Mouse (Mus musculus) ES-E14 (cell line): Measurements from ENCODE around the gene Pik3cd. TPM values are rescaled to one million over a fixed set of nuclear protein-coding genes. Genes with fewer than 3 reads are reported as not detected.

Experiments used
- DNase-seq: peaks from one replicate; pipeline ENCODE4 v3.0.0-alpha.2; 2013; ENCODE audit warnings: low read depth, low spot score
- H3K27ac ChIP-seq: 2 replicates; pipeline ENCODE4 v1.5.1; 2012; ENCODE audit warnings: low read depth, mild to moderate bottlenecking, low read length, moderate library complexity, mixed read lengths; ENCODE audit not compliant: poor library complexity, insufficient read depth, severe bottlenecking
- H3K36me3 ChIP-seq: 2 replicates; pipeline ENCODE4 v1.6.1; 2012; ENCODE audit warnings: mild to moderate bottlenecking, low read length, moderate library complexity, mixed read lengths; ENCODE audit not compliant: control insufficient read depth, poor library complexity, insufficient read depth, severe bottlenecking
- H3K4me1 ChIP-seq, 2 experiments: fragments of 150-350 bp in 1 of 2; sonication (generic) in 1 of 2; 2 replicates each; pipeline ENCODE4 v1.6.1; 2012; ENCODE audit warnings: low read length in 2 of 2, mild to moderate bottlenecking in 1 of 2, mixed read lengths in 1 of 2; ENCODE audit not compliant: control insufficient read depth in 2 of 2, insufficient read depth in 2 of 2, poor library complexity in 1 of 2
- H3K4me3 ChIP-seq, 2 experiments: fragments of 150-350 bp in 1 of 2; sonication (generic) in 1 of 2; 2 replicates each; pipeline ENCODE4 v1.5.1; 2012; ENCODE audit warnings: low read length in 2 of 2, low read depth in 1 of 2, mild to moderate bottlenecking in 1 of 2, mixed read lengths in 1 of 2; ENCODE audit not compliant: insufficient read depth in 1 of 2, poor library complexity in 1 of 2, severe bottlenecking in 1 of 2
- H3K9ac ChIP-seq: 2 replicates; pipeline ENCODE4 v1.6.1; 2012; ENCODE audit warnings: low read depth, mild to moderate bottlenecking, low read length, mixed read lengths; ENCODE audit not compliant: poor library complexity, insufficient read depth, severe bottlenecking
- H3K9me3 ChIP-seq: fragments of 150-350 bp; sonication (generic); 2 replicates; pipeline ENCODE4 v1.6.1; 2012; ENCODE audit warnings: low read depth, mild to moderate bottlenecking, low read length; ENCODE audit not compliant: control insufficient read depth, insufficient read depth
- CHD2 ChIP-seq: IDR thresholded peaks from 2 replicates; pipeline ENCODE4 v1.6.1; 2014; ENCODE audit warnings: mild to moderate bottlenecking, low read depth, low read length, inconsistent platforms
- HCFC1 ChIP-seq: IDR thresholded peaks from 2 replicates; pipeline ENCODE4 v1.6.1; 2012; ENCODE audit warnings: low read length, inconsistent platforms, borderline replicate concordance; ENCODE audit not compliant: insufficient read depth
- MAFK ChIP-seq: IDR thresholded peaks from 2 replicates; pipeline ENCODE4 v1.6.1; 2014; ENCODE audit warnings: mild to moderate bottlenecking, low read depth, low read length, inconsistent platforms; ENCODE audit not compliant: insufficient read depth
- ZC3H11A ChIP-seq: IDR thresholded peaks from 2 replicates; pipeline ENCODE4 v1.6.1; 2012; ENCODE audit warnings: low read depth, mild to moderate bottlenecking, inconsistent platforms, low read length, borderline replicate concordance
- ZNF384 ChIP-seq: IDR thresholded peaks from 2 replicates; pipeline ENCODE4 v1.6.1; 2012; ENCODE audit warnings: low read depth, low read length, inconsistent platforms
- in situ Hi-C, 2 experiments: fragments of 600-800 bp; cut with MboI; formaldehyde crosslinking; loops; one replicate each; pipeline ENCODE4 v1.15.1; 2025; ENCODE audit warnings: low sequenced_read_pairs in 2 of 2, inconsistent platforms in 1 of 2; ENCODE audit not compliant: unreplicated experiment in 2 of 2
- total RNA-seq: library from RNA; depleted of rRNA; stranded (reverse); fragments of 300-350 nt; gene quantifications from 2 replicates; pipeline ENCODE4 v1.2.3, GENCODE M21; 2012

Gene Pik3cd
- total RNA-seq, 1 experiment: 6.4 TPM

DNA sequence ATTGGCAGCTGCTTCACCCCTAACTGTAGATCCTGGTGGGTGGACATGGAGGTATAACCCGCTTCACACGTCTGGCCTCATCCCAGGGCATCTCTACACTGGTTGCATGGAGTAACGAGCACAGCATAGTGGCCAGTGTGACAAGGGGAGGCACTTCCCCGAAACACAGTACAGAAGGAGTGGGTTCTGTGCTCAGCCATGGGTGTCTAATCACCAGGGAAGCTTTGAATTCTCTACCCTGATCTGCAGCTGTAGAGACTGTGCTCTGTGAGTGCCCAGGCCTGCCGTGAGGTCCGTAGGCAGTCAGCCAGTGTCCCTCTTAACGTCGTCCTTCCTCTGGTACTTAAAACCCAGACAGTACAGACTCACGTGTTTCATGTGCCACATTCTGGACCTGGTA, 61.5 kb downstream of the Pik3cd start:
- Histone ChIP-seq H3K9ac (no peak overlapping the region), H3K4me1 (peaks cover 0 to 6% of the 10 kb centered on the region in 2 experiments; a peak in 1 of 4 replicates), H3K36me3 (peaks cover 57% of the 10 kb centered on the region), H3K4me3 (no peak overlapping the region), H3K9me3 (no peaks in the 10 kb centered on the region), H3K27ac (no peak overlapping the region)
- TF ChIP-seq ZNF384 (no peak), ZC3H11A (no peak), MAFK (no peak), CHD2 (no peak)
- in situ Hi-C loops: no loop called here
- DNase-seq: no peak

DNA sequence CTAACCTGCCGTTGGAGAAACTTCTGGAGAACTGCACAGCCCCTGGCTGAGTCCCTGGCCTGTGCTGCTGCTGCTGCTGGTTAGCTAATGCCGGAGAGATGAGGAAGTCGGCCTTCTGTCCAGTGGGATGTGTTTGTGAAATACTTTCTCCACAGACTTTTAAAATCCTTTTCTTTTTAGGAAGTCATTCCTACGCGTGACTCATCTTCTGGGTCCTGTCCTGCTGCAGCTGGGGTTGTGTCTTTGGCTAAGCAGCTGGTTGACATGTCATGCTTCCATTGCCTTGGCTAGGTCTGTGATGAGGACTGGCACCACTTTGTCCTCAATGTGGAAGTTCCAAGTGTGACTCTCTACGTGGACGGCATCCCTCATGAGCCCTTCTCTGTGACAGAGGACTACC, 64.4 kb downstream of the Pik3cd start:
- in situ Hi-C loops: no loop called here
- H3K9me3 ChIP-seq: no peaks in the 10 kb centered on the region
- peaks cover 48% of the 10 kb centered on the region for H3K36me3 ChIP-seq

DNA sequence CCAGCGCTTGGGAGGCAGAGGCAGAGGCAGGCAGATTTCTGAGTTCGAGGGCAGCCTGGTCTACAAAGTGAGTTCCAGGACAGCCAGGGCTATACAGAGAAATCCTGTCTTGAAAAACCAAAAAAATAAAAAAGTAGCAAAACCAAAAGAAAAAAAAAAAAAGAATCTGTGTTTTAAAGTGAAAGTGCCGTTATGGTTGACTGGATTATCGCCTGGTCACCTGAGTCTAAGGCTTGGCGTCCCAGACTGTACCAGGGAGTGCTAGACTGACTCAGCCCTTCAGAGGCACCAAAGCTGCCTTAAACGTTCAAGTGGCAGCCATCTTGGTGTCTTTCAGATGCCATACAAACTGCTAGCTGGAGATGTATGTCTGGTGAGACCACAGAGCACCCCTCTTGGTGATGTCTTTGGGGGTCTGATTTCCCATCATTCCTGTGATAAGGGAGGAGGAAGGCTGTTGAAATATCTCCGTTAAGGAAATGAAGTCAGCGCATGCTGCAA, 66.4 kb downstream of the Pik3cd start:
- H3K9ac ChIP-seq: no peak overlapping the region
- DNase-seq: no peak
- no peaks in the 10 kb centered on the region; a peak in 1 of 4 replicates for H3K4me1 ChIP-seq
- TF ChIP-seq ZNF384: no peak
- TF ChIP-seq CHD2: no peak
- no peak for TF ChIP-seq MAFK
- TF ChIP-seq ZC3H11A: no peak
- no peak for TF ChIP-seq HCFC1
- H3K36me3 ChIP-seq: peaks cover 42% of the 10 kb centered on the region
- H3K9me3 ChIP-seq: no peaks in the 10 kb centered on the region
- no peak overlapping the region for H3K27ac ChIP-seq
- in situ Hi-C loops: no loop called here
- H3K4me3 ChIP-seq: no peak overlapping the region

More for the DNA sequence above, 64.4 kb downstream of the Pik3cd start:
- H3K27ac ChIP-seq: no peak overlapping the region
- no peak overlapping the region for H3K4me3 ChIP-seq
- peaks cover 0 to 4% of the 10 kb centered on the region in 2 experiments; a peak in 1 of 4 replicates for H3K4me1 ChIP-seq
- DNase-seq: no peak
- TF ChIP-seq ZNF384: no peak
- TF ChIP-seq CHD2: no peak
- no peak for TF ChIP-seq HCFC1
- no peak for TF ChIP-seq MAFK
- no peak for TF ChIP-seq ZC3H11A
- H3K9ac ChIP-seq: no peak overlapping the region

DNA sequence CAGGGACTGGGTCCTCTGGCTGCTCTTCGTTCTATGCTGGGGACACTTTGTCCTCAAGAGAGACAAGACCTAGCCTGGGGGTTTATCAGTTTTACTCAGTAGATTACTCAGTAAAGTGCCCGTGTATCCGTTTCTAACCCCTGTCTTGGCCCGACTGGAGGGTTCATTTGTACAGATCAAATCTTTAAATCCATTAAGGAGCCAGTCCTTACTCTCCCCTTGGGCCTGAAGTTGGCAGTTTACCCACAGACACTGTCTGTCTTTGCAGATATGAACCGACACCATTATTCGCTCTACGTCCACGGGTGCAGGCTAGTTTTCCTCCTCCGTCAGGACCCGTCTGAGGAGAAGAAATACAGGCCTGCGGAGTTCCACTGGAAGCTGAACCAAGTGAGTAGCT, 67.4 kb downstream of the Pik3cd start:
- Histone ChIP-seq H3K4me1 (no peaks in the 10 kb centered on the region), H3K9me3 (no peaks in the 10 kb centered on the region), H3K9ac (no peak overlapping the region), H3K36me3 (peaks cover 43% of the 10 kb centered on the region), H3K4me3 (no peak overlapping the region), H3K27ac (no peak overlapping the region)
- in situ Hi-C loops: no loop called here
- TF ChIP-seq CHD2 (no peak), ZNF384 (no peak), ZC3H11A (no peak), MAFK (no peak), HCFC1 (no peak)
- no peak for DNase-seq

DNA sequence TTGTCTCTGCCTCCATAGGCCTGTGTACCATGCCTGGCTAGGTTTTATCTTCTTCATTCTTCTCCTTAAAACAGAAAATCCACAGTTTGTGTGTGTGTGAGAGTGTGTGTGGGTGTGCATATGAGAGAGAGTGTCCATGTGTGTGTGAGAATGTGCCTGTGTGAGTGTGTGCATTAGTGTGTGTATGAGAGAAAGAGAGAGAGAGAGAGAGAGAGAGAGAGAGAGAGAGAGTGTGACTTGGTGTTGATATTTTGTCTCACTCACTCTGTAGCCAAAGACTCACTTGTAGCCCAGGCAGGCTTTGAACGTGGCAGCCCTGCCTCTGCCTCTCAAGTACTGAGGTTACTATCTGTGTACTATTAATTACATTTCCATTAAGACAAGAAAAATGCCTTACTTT, 68.2 kb downstream of the Pik3cd start:
- in situ Hi-C loops: no loop called here
- Histone ChIP-seq H3K27ac (no peak overlapping the region), H3K4me3 (no peak overlapping the region), H3K9me3 (no peaks in the 10 kb centered on the region), H3K9ac (no peak overlapping the region), H3K36me3 (peaks cover 46% of the 10 kb centered on the region), H3K4me1 (no peaks in the 10 kb centered on the region)
- no peak for DNase-seq
- TF ChIP-seq HCFC1: no peak
- TF ChIP-seq ZC3H11A: no peak
- TF ChIP-seq CHD2: no peak
- no peak for TF ChIP-seq MAFK
